Mouse (Mus musculus) heart, adult 2 months (tissue): ENCODE data around the gene Jazf1.

Experiments
- CTCF ChIP-seq: fragments of 200-600 bp; IDR thresholded peaks from 2 replicates; pipeline ENCODE4 v1.8.1; 2022; ENCODE audit warnings: antibody characterized with exemption, mild to moderate bottlenecking, moderate library complexity
- EP300 ChIP-seq: fragments of 200-500 bp; IDR thresholded peaks from 2 replicates; pipeline ENCODE4 v1.6.1; 2011; ENCODE audit warnings: low read depth, low read length, control low read depth; ENCODE audit not compliant: insufficient read depth
- POLR2A ChIP-seq: fragments of 200-500 bp; IDR thresholded peaks from 2 replicates; pipeline ENCODE4 v1.6.1; 2011; ENCODE audit warnings: mild to moderate bottlenecking, low read depth, low read length, control low read depth; ENCODE audit not compliant: insufficient read depth

DNA sequence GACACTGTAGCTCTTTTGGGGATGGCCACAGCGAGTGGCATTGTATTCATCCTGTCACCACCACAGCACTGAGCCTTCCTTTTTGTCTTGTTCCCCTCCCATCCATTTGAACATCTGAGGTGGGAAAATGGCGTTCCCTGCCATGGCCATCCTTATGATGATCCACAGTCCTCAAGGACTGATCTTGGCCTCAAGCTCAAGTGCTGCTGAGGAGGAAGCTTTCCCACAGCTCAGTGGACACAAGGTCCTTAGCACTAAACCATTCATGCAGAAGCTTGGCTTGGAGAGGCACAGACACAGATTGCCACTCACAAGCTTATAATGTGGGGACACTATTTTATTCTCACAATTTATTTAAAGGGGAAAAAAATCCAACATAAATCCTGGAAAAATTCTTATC is 58.1 kb downstream of the Jazf1 start:
- TF ChIP-seq EP300 (no peak), POLR2A (no peak), CTCF (no peak)
